Mouse (Mus musculus): Measurements from ENCODE around the gene Hdac5.

- TF ChIP-seq CTCF (IDR thresholded peaks at IDR 0.05) (no peak), EP300 (IDR thresholded peaks at IDR 0.05) (no peak)
These were observed 39.1 kb downstream of the Hdac5 start for GRCm38 (mm10) chr11:102190848-102191247.
